Mouse (Mus musculus): ENCODE measurements around the gene Slit3.

- TF ChIP-seq EP300 (IDR thresholded peaks at IDR 0.05; ENCODE audit: low read depth) (no peak), CTCF (IDR thresholded peaks at IDR 0.05; ENCODE audit: low read depth) (no peak)
Observed at GRCm38 (mm10) chr11:35458068-35458467, 337.0 kb downstream of the Slit3 start.
